Mouse (Mus musculus) left cerebral cortex, adult 9 months (tissue): ENCODE data around the gene Cdk9.

ENCODE experiments used
- DNase-seq, 2 experiments: peaks; one replicate each; pipeline ENCODE4 v3.0.0; 2022; ENCODE audit warnings: low spot score in 2 of 2

Gene Cdk9

GRCm38 (mm10) chr2:32712934-32713817 is at the start of gene Cdk9:
TSS of gene Cdk9 (minus strand) at chr2:32713076.
- peak; percentile 83 to 94 for DNase-seq

- DNase-seq, result no peak
These were observed 49.0 kb upstream of the Cdk9 start for GRCm38 (mm10) chr2:32761859-32762258.

GRCm38 (mm10) chr2:32761361-32761760 is 48.5 kb upstream of the Cdk9 start:
- no peak for DNase-seq

- DNase-seq, result no peak
These were observed 46.1 kb upstream of the Cdk9 start for GRCm38 (mm10) chr2:32759001-32759400.

GRCm38 (mm10) chr2:32758503-32758902 is 45.6 kb upstream of the Cdk9 start:
- DNase-seq, result no peak

GRCm38 (mm10) chr2:32757056-32757845 is 44.4 kb upstream of the Cdk9 start, which contains the start of gene Tor2a:
TSS of gene Tor2a (plus strand) at chr2:32757234.
- DNase-seq, result peak; percentile 94 to 98

- DNase-seq, result no peak
These were observed 43.8 kb upstream of the Cdk9 start for GRCm38 (mm10) chr2:32756674-32757055.

- no peak for DNase-seq
These were observed 39.3 kb upstream of the Cdk9 start for GRCm38 (mm10) chr2:32752181-32752580.

GRCm38 (mm10) chr2:32751665-32752033 is 38.8 kb upstream of the Cdk9 start:
- DNase-seq, result no peak

- DNase-seq, result no peak
These were observed 38.2 kb upstream of the Cdk9 start for GRCm38 (mm10) chr2:32750887-32751664.

- DNase-seq, result no peak
These were observed 37.3 kb upstream of the Cdk9 start for GRCm38 (mm10) chr2:32750199-32750598.

- DNase-seq, result no peak
These were observed 36.2 kb upstream of the Cdk9 start for GRCm38 (mm10) chr2:32749082-32749481.

GRCm38 (mm10) chr2:32744272-32744982 is 31.6 kb upstream of the Cdk9 start:
- DNase-seq, result no peak

- DNase-seq, result peak; percentile 64 to 84
These were observed 29.3 kb upstream of the Cdk9 start for GRCm38 (mm10) chr2:32742173-32742531.

- DNase-seq, result peak in 1 of 2 experiments; percentile 59
These were observed 28.6 kb upstream of the Cdk9 start for GRCm38 (mm10) chr2:32741273-32742172.

- no peak for DNase-seq
These were observed 28.0 kb upstream of the Cdk9 start, which contains the start of gene 6330409D20Rik for GRCm38 (mm10) chr2:32740916-32741272. TSS of gene 6330409D20Rik (minus strand) at chr2:32741016.

GRCm38 (mm10) chr2:32739311-32739710 is 26.4 kb upstream of the Cdk9 start:
- DNase-seq, result no peak

GRCm38 (mm10) chr2:32737008-32737407 is 24.1 kb upstream of the Cdk9 start:
- DNase-seq, result no peak

GRCm38 (mm10) chr2:32736306-32736829 is 23.5 kb upstream of the Cdk9 start:
- no peak for DNase-seq

- DNase-seq, result no peak
These were observed 22.1 kb upstream of the Cdk9 start for GRCm38 (mm10) chr2:32734933-32735332.
